ENCODE assay signal across 9 mouse cellular contexts in the genomic region with DNA sequence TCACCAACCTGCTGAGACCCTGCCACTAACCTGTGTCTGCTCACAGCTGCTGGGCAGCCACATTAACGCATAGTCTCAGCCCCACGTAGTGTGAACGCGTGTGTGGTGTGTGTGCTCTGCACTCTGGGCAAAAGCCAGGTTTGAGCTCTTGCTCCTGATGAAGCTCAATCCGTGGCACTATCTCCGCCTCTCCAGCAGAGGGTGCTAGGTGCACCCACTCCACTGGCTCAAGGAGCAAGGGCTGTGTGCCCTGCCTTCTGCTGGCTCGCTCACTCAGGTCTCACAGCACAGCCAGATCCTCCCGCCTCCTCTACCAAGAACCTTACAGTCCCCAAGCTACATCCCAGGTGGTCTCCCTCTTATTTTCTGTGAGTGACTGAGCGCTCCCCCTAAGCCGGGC. TPM values are rescaled to one million over a fixed set of nuclear protein-coding genes. Genes with fewer than 3 reads are reported as not detected.
DNase-seq lines count a peak whose midpoint lies in the region; ATAC-seq lines count a peak whose summit lies in the region.
"Had no signal": no experiment of that assay in that cellular context is flagged by ENCODE, and none has a peak within 500 bp of the region (broad histone marks: within the 10 kb centered on the region; RNA-seq: fewer than 3 reads in every experiment).

No protein-coding gene starts in this region.

- no peaks in the 10 kb centered on the region for H3K27me3 ChIP-seq in neural tube, embryonic 15.5 days (replicated peaks)
- H3K27me3 ChIP-seq in forebrain, embryonic 13.5 days = no peaks in the 10 kb centered on the region
- H3K27me3 ChIP-seq in limb, embryonic 12.5 days = no peaks in the 10 kb centered on the region
- H3K27me3 ChIP-seq: limb, embryonic 15.5 days had no signal

- no peak overlapping the region for H3K9ac ChIP-seq in neural tube, embryonic 15.5 days (replicated peaks)
- H3K9ac ChIP-seq in forebrain, embryonic 13.5 days = no peak overlapping the region
- no peak overlapping the region for H3K9ac ChIP-seq in limb, embryonic 12.5 days (replicated peaks)
- H3K9ac ChIP-seq: limb, embryonic 15.5 days had no signal

- no peak for ATAC-seq in neural tube, embryonic 15.5 days (ENCODE audit: low FRiP score)
- ATAC-seq in forebrain, embryonic 13.5 days = peak; percentile 33; the same call in 1 of the 2 replicates
- no peak for ATAC-seq in limb, embryonic 12.5 days (ENCODE audit: insufficient number of reproducible peaks, insufficient read depth, low FRiP score, low TSS enrichment, low read depth)

- peak; percentile 50 for DNase-seq in neural tube, embryonic 10.5 days (ENCODE audit: extremely low spot score, low spot score)
- peak; percentile 40 for DNase-seq in c-Kit-positive CD71-positive TER-119-positive erythroid progenitor cells, embryonic 14.5 days (ENCODE audit: low spot score)
- DNase-seq in kidney, adult 8-10 months = peak; percentile 65 to 66
- peak; percentile 61 for DNase-seq in naive thymus-derived CD4-positive, alpha-beta T cell, adult 2 months (ENCODE audit: low read depth)
- peak; percentile 59 for DNase-seq in thymus, postnatal 4 days

- H3K4me2 ChIP-seq in neural tube, embryonic 15.5 days = no peak overlapping the region
- H3K4me2 ChIP-seq in forebrain, embryonic 13.5 days = no peak overlapping the region
- H3K4me2 ChIP-seq in limb, embryonic 12.5 days = no peak overlapping the region
- H3K4me2 ChIP-seq: limb, embryonic 15.5 days had no signal

- no peaks in the 10 kb centered on the region for H3K9me3 ChIP-seq in neural tube, embryonic 15.5 days (replicated peaks)
- H3K9me3 ChIP-seq in forebrain, embryonic 13.5 days (replicated peaks) = no peaks in the 10 kb centered on the region
- no peaks in the 10 kb centered on the region for H3K9me3 ChIP-seq in limb, embryonic 12.5 days
- H3K9me3 ChIP-seq: limb, embryonic 15.5 days had no signal

- H3K36me3 ChIP-seq in neural tube, embryonic 15.5 days = peaks cover 36% of the 10 kb centered on the region
- peaks cover 74% of the 10 kb centered on the region for H3K36me3 ChIP-seq in forebrain, embryonic 13.5 days (ENCODE audit: poor library complexity, severe bottlenecking)
- peaks cover 77% of the 10 kb centered on the region for H3K36me3 ChIP-seq in limb, embryonic 12.5 days

- 67% methylated on average over 10 of the region's 10 CpGs for WGBS in neural tube, embryonic 15.5 days
- 65% methylated on average over 10 of the region's 10 CpGs for WGBS in forebrain, embryonic 13.5 days
- WGBS in limb, embryonic 12.5 days = 49% methylated on average over 10 of the region's 10 CpGs

- H3K27ac ChIP-seq in neural tube, embryonic 15.5 days (replicated peaks) = no peak overlapping the region
- H3K27ac ChIP-seq in forebrain, embryonic 13.5 days = no peak overlapping the region
- H3K27ac ChIP-seq in limb, embryonic 12.5 days = peak overlapping the region; percentile 24; the same call in 1 of the 2 replicates

- no peaks in the 10 kb centered on the region for H3K4me1 ChIP-seq in neural tube, embryonic 15.5 days
- no peaks in the 10 kb centered on the region for H3K4me1 ChIP-seq in forebrain, embryonic 13.5 days
- peaks cover 50% of the 10 kb centered on the region for H3K4me1 ChIP-seq in limb, embryonic 12.5 days (replicated peaks)

- no peak overlapping the region for H3K4me3 ChIP-seq in neural tube, embryonic 15.5 days (replicated peaks)
- no peak overlapping the region for H3K4me3 ChIP-seq in forebrain, embryonic 13.5 days
- no peak overlapping the region for H3K4me3 ChIP-seq in limb, embryonic 12.5 days (replicated peaks)
- H3K4me3 ChIP-seq: limb, embryonic 15.5 days had no signal

RNA-seq across cellular contexts. Expression of a gene that starts 21.5 kb away (rescaled TPM):
- polyA plus RNA-seq in neural tube, embryonic 15.5 days (2015; fragmentation: Nextera tagmentation; extraction: Ambion mirVana) = 14.0 and 14.1 TPM in 2 replicates
- polyA plus RNA-seq in forebrain, embryonic 13.5 days (2015; fragmentation: Nextera tagmentation; extraction: Ambion mirVana) = 10.1 and 12.6 TPM in 2 replicates
- 15.3 and 16.1 TPM in 2 replicates for polyA plus RNA-seq in limb, embryonic 12.5 days (2016; fragmentation: Nextera tagmentation; extraction: Ambion mirVana)

RNA-seq across cellular contexts. Expression of a gene that starts 21.5 kb away (rescaled TPM):
- polyA plus RNA-seq in neural tube, embryonic 15.5 days (2015; fragmentation: Nextera tagmentation; extraction: Ambion mirVana) = 64.4 and 78.1 TPM in 2 replicates
- 66.2 and 71.6 TPM in 2 replicates for polyA plus RNA-seq in forebrain, embryonic 13.5 days (2015; fragmentation: Nextera tagmentation; extraction: Ambion mirVana)
- polyA plus RNA-seq in limb, embryonic 12.5 days (2016; fragmentation: Nextera tagmentation; extraction: Ambion mirVana) = 146 and 150 TPM in 2 replicates
